Mouse (Mus musculus) lung, embryonic 16.5 days (tissue): ENCODE results near the gene Ap5s1. TPM values are rescaled to one million over a fixed set of nuclear protein-coding genes. Genes with fewer than 3 reads are reported as not detected.
A peak's percentile ranks its signal among the peaks of the same experiment; 100 is the strongest.
"Not testable (repeated sequence)": the region's sequence is repeated elsewhere in the genome, so short reads cannot be mapped to it uniquely, and the experiment has no call there.

Source experiments
- ATAC-seq: fragments of 200-750 bp; cut with Nextera tagmentation; 2 replicates; pipeline ENCODE4 v1.8.0; 2017; ENCODE audit warnings: low read depth, mild to moderate bottlenecking, moderate library complexity
- H3K27ac ChIP-seq: fragments of 300-500 bp; sonication (generic); 2 replicates; pipeline ENCODE4 v1.5.1; 2014; ENCODE audit warnings: mild to moderate bottlenecking, control low read depth, low read length
- H3K27me3 ChIP-seq: fragments of 300-500 bp; sonication (generic); 2 replicates; pipeline ENCODE4 v1.6.1; 2014; ENCODE audit warnings: low read depth, low read length, mixed read lengths; ENCODE audit not compliant: control insufficient read depth, insufficient read depth
- H3K36me3 ChIP-seq: fragments of 300-500 bp; sonication (generic); 2 replicates; pipeline ENCODE4 v1.6.1; 2014; ENCODE audit warnings: low read length; ENCODE audit not compliant: control insufficient read depth, insufficient read depth
- H3K4me1 ChIP-seq: fragments of 300-500 bp; sonication (generic); replicated peaks from 2 replicates; pipeline ENCODE4 v1.6.1; 2014; ENCODE audit warnings: low read length, mixed read lengths; ENCODE audit not compliant: control insufficient read depth, insufficient read depth
- H3K4me2 ChIP-seq: fragments of 300-500 bp; sonication (generic); 2 replicates; pipeline ENCODE4 v1.6.1; 2014; ENCODE audit warnings: low read depth, low read length, control low read depth
- H3K4me3 ChIP-seq: fragments of 300-500 bp; sonication (generic); 2 replicates; pipeline ENCODE4 v1.5.1; 2014; ENCODE audit warnings: mild to moderate bottlenecking, low read length, control low read depth
- H3K9ac ChIP-seq: fragments of 300-500 bp; sonication (generic); 2 replicates; pipeline ENCODE4 v1.6.1; 2014; ENCODE audit warnings: low read length, control low read depth
- H3K9me3 ChIP-seq: fragments of 300-500 bp; sonication (generic); 2 replicates; pipeline ENCODE4 v1.6.1; 2016; ENCODE audit warnings: low read length; ENCODE audit not compliant: control insufficient read depth
- WGBS: fragments of 180-500 bp; shearing (Covaris S2); extraction: QIAGEN DNeasy Blood & Tissue Kit; methylation state at CpG from one replicate; pipeline ENCODE4 v1.1.7; 2014; 5-methylcytosine and 5-hydroxymethylcytosine counted together
- polyA plus RNA-seq: library from polyadenylated mRNA; unstranded; fragments of >200 nt; fragmentation: Nextera tagmentation; extraction: Ambion mirVana; gene quantifications from 2 replicates; pipeline ENCODE4 v1.2.1, GENCODE M21; 2015

Gene Ap5s1
- polyA plus RNA-seq, 1 experiment from 2014 or later = 29.0 TPM

- H3K27me3 ChIP-seq = no peaks in the 10 kb centered on the region
- no peaks in the 10 kb centered on the region for H3K36me3 ChIP-seq
- H3K27ac ChIP-seq = no peak overlapping the region
- H3K4me2 ChIP-seq = no peak overlapping the region
- no peak overlapping the region for H3K4me3 ChIP-seq
- H3K4me1 ChIP-seq = no peaks in the 10 kb centered on the region
- H3K9ac ChIP-seq = no peak overlapping the region
- no peak for ATAC-seq
- no peaks in the 10 kb centered on the region for H3K9me3 ChIP-seq
- WGBS = 90% methylated on average over 6 of the region's 6 CpGs
These were observed 18.3 kb downstream of the Ap5s1 start for GRCm38 (mm10) chr2:131225178-131225577.

GRCm38 (mm10) chr2:131226669-131227068, 19.8 kb downstream of the Ap5s1 start:
- not testable (repeated sequence) for H3K36me3 ChIP-seq, ATAC-seq, H3K4me1 ChIP-seq, H3K4me2 ChIP-seq, H3K9me3 ChIP-seq, H3K27me3 ChIP-seq, H3K9ac ChIP-seq, H3K4me3 ChIP-seq, H3K27ac ChIP-seq
- 44% methylated on average over 2 of the region's 2 CpGs for WGBS

- H3K27me3 ChIP-seq = no peaks in the 10 kb centered on the region
- no peak for ATAC-seq
- H3K36me3 ChIP-seq = no peaks in the 10 kb centered on the region
- no peaks in the 10 kb centered on the region for H3K4me1 ChIP-seq
- H3K4me2 ChIP-seq = no peak overlapping the region
- no peak overlapping the region for H3K27ac ChIP-seq
- no peaks in the 10 kb centered on the region for H3K9me3 ChIP-seq
- H3K9ac ChIP-seq = no peak overlapping the region
- 82% methylated on average over 3 of the region's 3 CpGs for WGBS
- no peak overlapping the region for H3K4me3 ChIP-seq
These were observed 20.4 kb downstream of the Ap5s1 start for GRCm38 (mm10) chr2:131227243-131227642.

- Histone ChIP-seq H3K4me1 (peaks cover 10% of the 10 kb centered on the region), H3K9ac (no peak overlapping the region; the same call in 1 of the 2 replicates), H3K27me3 (no peaks in the 10 kb centered on the region), H3K4me2 (no peak overlapping the region), H3K9me3 (no peaks in the 10 kb centered on the region), H3K27ac (no peak overlapping the region), H3K36me3 (no peaks in the 10 kb centered on the region), H3K4me3 (no peak overlapping the region)
- WGBS = 87% methylated on average over 2 of the region's 2 CpGs
- ATAC-seq = no peak
These were observed 25.7 kb downstream of the Ap5s1 start for GRCm38 (mm10) chr2:131232558-131232957.

- peak; percentile 100 for ATAC-seq
- H3K9ac ChIP-seq = peak within 1 kb of the TSS; percentile 76
- H3K27me3 ChIP-seq = no peaks in the 10 kb centered on the region
- H3K4me2 ChIP-seq = peak within 1 kb of the TSS; percentile 72
- H3K27ac ChIP-seq = peak within 1 kb of the TSS; percentile 53; the same call in 1 of the 2 replicates
- 11% methylated on average over 29 of the region's 29 CpGs for WGBS
- no peaks in the 10 kb centered on the region for H3K9me3 ChIP-seq
- H3K4me1 ChIP-seq = peaks cover 10% of the 10 kb centered on the region
- H3K4me3 ChIP-seq = peak within 1 kb of the TSS; percentile 64
- no peaks in the 10 kb centered on the region for H3K36me3 ChIP-seq
These were observed 26.6 kb downstream of the Ap5s1 start, which contains the start of gene Mavs for GRCm38 (mm10) chr2:131233307-131234126. Gene Mavs (plus strand): TSS chr2:131234063.

- peaks cover 10% of the 10 kb centered on the region for H3K4me1 ChIP-seq
- no peaks in the 10 kb centered on the region for H3K36me3 ChIP-seq
- H3K9ac ChIP-seq = peak overlapping the region; percentile 76
- no peaks in the 10 kb centered on the region for H3K9me3 ChIP-seq
- peak overlapping the region; percentile 64 for H3K4me3 ChIP-seq
- ATAC-seq = peak; percentile 37
- WGBS = 6% methylated on average over 28 of the region's 28 CpGs
- peak overlapping the region; percentile 53; the same call in 1 of the 2 replicates for H3K27ac ChIP-seq
- no peaks in the 10 kb centered on the region for H3K27me3 ChIP-seq
- H3K4me2 ChIP-seq = peak overlapping the region; percentile 72
These were observed 27.3 kb downstream of the Ap5s1 start for GRCm38 (mm10) chr2:131234127-131234650.

GRCm38 (mm10) chr2:131234970-131235635, 28.2 kb downstream of the Ap5s1 start:
- 60% methylated on average over 7 of the region's 7 CpGs for WGBS
- H3K9me3 ChIP-seq = no peaks in the 10 kb centered on the region
- H3K4me3 ChIP-seq = peak overlapping the region; percentile 64
- H3K27me3 ChIP-seq = no peaks in the 10 kb centered on the region
- no peak overlapping the region for H3K27ac ChIP-seq
- H3K9ac ChIP-seq = peak overlapping the region; percentile 76; the same call in 1 of the 2 replicates
- H3K4me1 ChIP-seq = peaks cover 10% of the 10 kb centered on the region
- ATAC-seq = no peak
- H3K36me3 ChIP-seq = 0 out of 2 replicates have a peak, but pooled peaks cover 1% of the 10 kb centered on the region
- H3K4me2 ChIP-seq = peak overlapping the region; percentile 72

GRCm38 (mm10) chr2:131242180-131242579, 35.3 kb downstream of the Ap5s1 start:
- ATAC-seq = no peak
- Histone ChIP-seq H3K9me3 (no peaks in the 10 kb centered on the region), H3K4me3 (no peak overlapping the region), H3K27me3 (no peaks in the 10 kb centered on the region), H3K27ac (no peak overlapping the region), H3K9ac (no peak overlapping the region), H3K36me3 (peaks cover 49% of the 10 kb centered on the region), H3K4me2 (no peak overlapping the region), H3K4me1 (no peaks in the 10 kb centered on the region)

GRCm38 (mm10) chr2:131242929-131243328, 36.1 kb downstream of the Ap5s1 start:
- Histone ChIP-seq H3K27ac (no peak overlapping the region), H3K9me3 (no peaks in the 10 kb centered on the region), H3K36me3 (peaks cover 54% of the 10 kb centered on the region), H3K4me1 (no peaks in the 10 kb centered on the region), H3K4me2 (no peak overlapping the region), H3K27me3 (no peaks in the 10 kb centered on the region), H3K9ac (no peak overlapping the region), H3K4me3 (no peak overlapping the region)
- WGBS = 87% methylated on average over 7 of the region's 7 CpGs
- ATAC-seq = no peak
